Mouse (Mus musculus) CD4-positive, CD25-positive, alpha-beta regulatory T cell, adult 4 months (primary cell): Measurements from ENCODE around the gene Dock11. TPM values are rescaled to one million over a fixed set of nuclear protein-coding genes. Genes with fewer than 3 reads are reported as not detected.

Experiments
- ATAC-seq: one replicate; pipeline ENCODE4 v1.8.0; 2017
- polyA plus RNA-seq, 2 experiments: library from polyadenylated mRNA; unstranded; fragments of 100-300 nt; shearing (Covaris generic); gene quantifications; one replicate each; pipeline ENCODE4 v1.2.1; 2017

Dock11 gene
- polyA plus RNA-seq, 2 experiments from 2014 or later: 36.6 to 47.9 TPM

- ATAC-seq: no peak
Measured at GRCm38 (mm10) chrX:36108601-36109000, 220.0 kb downstream of the Dock11 start.

- ATAC-seq: peak; percentile 37
Measured at GRCm38 (mm10) chrX:36111622-36112421, 223.2 kb downstream of the Dock11 start, which contains the start of gene Il13ra1. TSS of gene Il13ra1 (plus strand) at chrX:36112110.

GRCm38 (mm10) chrX:36112422-36112750 lies 223.8 kb downstream of the Dock11 start:
- ATAC-seq: no peak

GRCm38 (mm10) chrX:36115171-36115570 lies 226.5 kb downstream of the Dock11 start:
- ATAC-seq: no peak

Other genes with a start within 250 kb of the Dock11 start
- 1 to 10 TPM in 1 of 2 experiments, under 1 TPM in 1; 0.85 to 1.3 TPM for gene Il13ra1, start 223.3 kb downstream of the Dock11 start, polyA plus RNA-seq